Mouse (Mus musculus): ENCODE data around the gene Fam199x. TPM values are rescaled to one million over a fixed set of nuclear protein-coding genes. Genes with fewer than 3 reads are reported as not detected.

Fam199x gene
- polyA plus RNA-seq, 1 experiment from 2014 or later = 13.4 TPM

Other genes with a start within 250 kb of the Fam199x start
- gene Plp1, start 226.9 kb upstream of the Fam199x start, polyA plus RNA-seq (2014; fragmentation: Nextera tagmentation; extraction: Ambion mirVana) = 12.8 and 14.0 TPM in 2 replicates
- 5.3 and 5.4 TPM in 2 replicates for gene Rab9b, start 180.8 kb upstream of the Fam199x start, polyA plus RNA-seq (2014; fragmentation: Nextera tagmentation; extraction: Ambion mirVana)
- gene H2bfm, start 122.3 kb upstream of the Fam199x start, polyA plus RNA-seq (2014; fragmentation: Nextera tagmentation; extraction: Ambion mirVana) = not detected in 2 replicates
- gene Tmsb15b2, start 74.1 kb upstream of the Fam199x start, polyA plus RNA-seq (2014; fragmentation: Nextera tagmentation; extraction: Ambion mirVana) = 60.9 and 62.2 TPM in 2 replicates
- gene Tmsb15l, start 72.7 kb upstream of the Fam199x start, polyA plus RNA-seq (2014; fragmentation: Nextera tagmentation; extraction: Ambion mirVana) = 6.1 and 7.7 TPM in 2 replicates
- gene Tmsb15b1, start 72.7 kb upstream of the Fam199x start, polyA plus RNA-seq (2014; fragmentation: Nextera tagmentation; extraction: Ambion mirVana) = 26.4 and 30.1 TPM in 2 replicates
- 85.9 and 89.2 TPM in 2 replicates for gene Zcchc18, start 56.4 kb upstream of the Fam199x start, polyA plus RNA-seq (2014; fragmentation: Nextera tagmentation; extraction: Ambion mirVana)
- gene Slc25a53, start 11.3 kb upstream of the Fam199x start, polyA plus RNA-seq (2014; fragmentation: Nextera tagmentation; extraction: Ambion mirVana) = 11.9 and 13.0 TPM in 2 replicates
- gene Esx1, start 72.5 kb downstream of the Fam199x start, polyA plus RNA-seq (2014; fragmentation: Nextera tagmentation; extraction: Ambion mirVana) = not detected in 2 replicates